Mouse (Mus musculus) limb, embryonic 13.5 days (tissue): ENCODE data around the gene Dnajc19. TPM values are rescaled to one million over a fixed set of nuclear protein-coding genes. Genes with fewer than 3 reads are reported as not detected.
A peak's percentile ranks its signal among the peaks of the same experiment; 100 is the strongest.
"Not testable (repeated sequence)": the region's sequence is repeated elsewhere in the genome, so short reads cannot be mapped to it uniquely, and the experiment has no call there.

ENCODE experiments used
- ATAC-seq: fragments of 200-750 bp; cut with Nextera tagmentation; 2 replicates; pipeline ENCODE4 v1.8.0; 2017; ENCODE audit warnings: low read depth, moderate number of reproducible peaks, moderate TSS enrichment; ENCODE audit not compliant: low FRiP score
- H3K27ac ChIP-seq: fragments of 300-500 bp; sonication (generic); 2 replicates; pipeline ENCODE4 v1.5.1; 2015; ENCODE audit warnings: inconsistent platforms, mild to moderate bottlenecking, moderate library complexity
- H3K27me3 ChIP-seq: fragments of 300-500 bp; sonication (generic); 2 replicates; pipeline ENCODE4 v1.6.1; 2015; ENCODE audit warnings: mild to moderate bottlenecking, inconsistent platforms
- H3K36me3 ChIP-seq: fragments of 300-500 bp; sonication (generic); 2 replicates; pipeline ENCODE4 v1.6.1; 2015; ENCODE audit warnings: inconsistent platforms, mild to moderate bottlenecking, moderate library complexity
- H3K4me1 ChIP-seq: fragments of 300-500 bp; sonication (generic); 2 replicates; pipeline ENCODE4 v1.6.1; 2015; ENCODE audit warnings: inconsistent platforms
- H3K4me2 ChIP-seq: fragments of 300-500 bp; sonication (generic); replicated peaks from 2 replicates; pipeline ENCODE4 v1.6.1; 2015; ENCODE audit warnings: inconsistent platforms, mild to moderate bottlenecking, moderate library complexity
- H3K4me3 ChIP-seq: fragments of 300-500 bp; sonication (generic); 2 replicates; pipeline ENCODE4 v1.5.1; 2015; ENCODE audit warnings: moderate library complexity, mild to moderate bottlenecking, inconsistent platforms
- H3K9ac ChIP-seq: fragments of 300-500 bp; sonication (generic); 2 replicates; pipeline ENCODE4 v1.6.1; 2015; ENCODE audit warnings: mild to moderate bottlenecking, inconsistent platforms
- H3K9me3 ChIP-seq: fragments of 300-500 bp; sonication (generic); 2 replicates; pipeline ENCODE4 v1.6.1; 2016; ENCODE audit warnings: inconsistent platforms
- WGBS: fragments of 180-500 bp; shearing (Covaris S2); methylation state at CpG from one replicate; pipeline ENCODE4 v1.1.7; 2015; 5-methylcytosine and 5-hydroxymethylcytosine counted together
- polyA plus RNA-seq: library from polyadenylated mRNA; unstranded; fragments of >200 nt; fragmentation: Nextera tagmentation; extraction: Ambion mirVana; gene quantifications from 2 replicates; pipeline ENCODE4 v1.2.1, GENCODE M21; 2015

Dnajc19 gene
- polyA plus RNA-seq, 1 experiment from 2014 or later = 131 TPM

- no peak overlapping the region for H3K27ac ChIP-seq
- H3K9me3 ChIP-seq = no peaks in the 10 kb centered on the region
- WGBS = 79% methylated on average over 3 of the region's 3 CpGs
- 0 out of 2 replicates have a peak overlapping the region, but pooled peaks have one; percentile 76 for H3K9ac ChIP-seq
- H3K27me3 ChIP-seq = no peaks in the 10 kb centered on the region
- peaks cover 11% of the 10 kb centered on the region for H3K36me3 ChIP-seq
- peak overlapping the region; percentile 74 for H3K4me3 ChIP-seq
- peak overlapping the region; percentile 68 for H3K4me2 ChIP-seq
- H3K4me1 ChIP-seq = peaks cover 17% of the 10 kb centered on the region
- ATAC-seq = no peak
Observed at GRCm38 (mm10) chr3:34081929-34082328, 808 bp upstream of the Dnajc19 start.

GRCm38 (mm10) chr3:34076058-34076759 lies 4.9 kb downstream of the Dnajc19 start:
- no peaks in the 10 kb centered on the region for H3K9me3 ChIP-seq
- 67% methylated on average over 6 of the region's 6 CpGs for WGBS
- no peak for ATAC-seq
- peaks cover 47% of the 10 kb centered on the region for H3K36me3 ChIP-seq
- H3K9ac ChIP-seq = no peak overlapping the region
- H3K4me3 ChIP-seq = no peak overlapping the region
- peaks cover 10% of the 10 kb centered on the region for H3K4me1 ChIP-seq
- H3K27ac ChIP-seq = no peak overlapping the region
- no peak overlapping the region for H3K4me2 ChIP-seq
- H3K27me3 ChIP-seq = no peaks in the 10 kb centered on the region

- no peaks in the 10 kb centered on the region for H3K27me3 ChIP-seq
- no peak overlapping the region for H3K9ac ChIP-seq
- no peak overlapping the region for H3K4me3 ChIP-seq
- H3K27ac ChIP-seq = no peak overlapping the region
- WGBS = 94% methylated on average over 6 of the region's 6 CpGs
- H3K36me3 ChIP-seq = peaks cover 44% of the 10 kb centered on the region
- ATAC-seq = no peak
- no peak overlapping the region for H3K4me2 ChIP-seq
- no peaks in the 10 kb centered on the region for H3K9me3 ChIP-seq
- no peaks in the 10 kb centered on the region for H3K4me1 ChIP-seq
Observed at GRCm38 (mm10) chr3:34072726-34073125, 8.4 kb downstream of the Dnajc19 start.

GRCm38 (mm10) chr3:34068943-34069342 lies 12.2 kb downstream of the Dnajc19 start:
- peaks cover 35% of the 10 kb centered on the region for H3K36me3 ChIP-seq
- not testable (repeated sequence) for ATAC-seq, H3K9ac ChIP-seq, H3K27me3 ChIP-seq, H3K4me3 ChIP-seq, H3K4me2 ChIP-seq, H3K9me3 ChIP-seq, H3K27ac ChIP-seq, H3K4me1 ChIP-seq
- WGBS = 94% methylated on average over 7 of the region's 7 CpGs

GRCm38 (mm10) chr3:34062352-34062751 lies 18.8 kb downstream of the Dnajc19 start:
- 88% methylated on average over 2 of the region's 2 CpGs for WGBS
- Histone ChIP-seq H3K4me3 (no peak overlapping the region), H3K9ac (no peak overlapping the region), H3K27me3 (no peaks in the 10 kb centered on the region), H3K9me3 (no peaks in the 10 kb centered on the region), H3K4me1 (no peaks in the 10 kb centered on the region), H3K27ac (no peak overlapping the region), H3K36me3 (peaks cover 47% of the 10 kb centered on the region), H3K4me2 (no peak overlapping the region)
- ATAC-seq = no peak

GRCm38 (mm10) chr3:34041990-34042389 lies 39.1 kb downstream of the Dnajc19 start:
- no peak overlapping the region for H3K9ac ChIP-seq
- no peak for ATAC-seq
- no peaks in the 10 kb centered on the region for H3K27me3 ChIP-seq
- H3K4me2 ChIP-seq = no peak overlapping the region
- peaks cover 4% of the 10 kb centered on the region; the same call in 1 of the 2 replicates for H3K4me1 ChIP-seq
- peaks cover 37% of the 10 kb centered on the region for H3K36me3 ChIP-seq
- no peak overlapping the region for H3K4me3 ChIP-seq
- 86% methylated on average over 4 of the region's 4 CpGs for WGBS
- no peaks in the 10 kb centered on the region for H3K9me3 ChIP-seq
- no peak overlapping the region for H3K27ac ChIP-seq

- Histone ChIP-seq H3K4me1 (peaks cover 4% of the 10 kb centered on the region; the same call in 1 of the 2 replicates), H3K4me2 (no peak overlapping the region), H3K36me3 (no peaks in the 10 kb centered on the region; the same call in 1 of the 2 replicates), H3K27me3 (no peaks in the 10 kb centered on the region), H3K9me3 (no peaks in the 10 kb centered on the region), H3K4me3 (no peak overlapping the region), H3K27ac (no peak overlapping the region), H3K9ac (no peak overlapping the region)
- WGBS = 85% methylated on average over 3 of the region's 3 CpGs
- no peak for ATAC-seq
Observed at GRCm38 (mm10) chr3:34035706-34036105, 45.4 kb downstream of the Dnajc19 start.

GRCm38 (mm10) chr3:34034803-34035202 lies 46.3 kb downstream of the Dnajc19 start:
- Histone ChIP-seq H3K4me1 (peaks cover 4% of the 10 kb centered on the region; the same call in 1 of the 2 replicates), H3K4me3 (no peak overlapping the region), H3K4me2 (no peak overlapping the region), H3K27me3 (no peaks in the 10 kb centered on the region), H3K36me3 (no peaks in the 10 kb centered on the region; the same call in 1 of the 2 replicates), H3K9me3 (no peaks in the 10 kb centered on the region), H3K27ac (no peak overlapping the region), H3K9ac (no peak overlapping the region)
- no peak for ATAC-seq
- WGBS = 89% methylated on average over 1 of the region's 1 CpGs

- no peak overlapping the region for H3K4me2 ChIP-seq
- no peak overlapping the region for H3K4me3 ChIP-seq
- H3K9ac ChIP-seq = no peak overlapping the region
- WGBS = 79% methylated on average over 3 of the region's 3 CpGs
- no peaks in the 10 kb centered on the region for H3K9me3 ChIP-seq
- no peak overlapping the region for H3K27ac ChIP-seq
- no peaks in the 10 kb centered on the region for H3K36me3 ChIP-seq
- no peak for ATAC-seq
- H3K27me3 ChIP-seq = no peaks in the 10 kb centered on the region
- H3K4me1 ChIP-seq = peaks cover 4% of the 10 kb centered on the region; the same call in 1 of the 2 replicates
Observed at GRCm38 (mm10) chr3:34033720-34034364, 47.3 kb downstream of the Dnajc19 start.

- H3K36me3 ChIP-seq = no peaks in the 10 kb centered on the region
- H3K9ac ChIP-seq = no peak overlapping the region
- no peak for ATAC-seq
- no peaks in the 10 kb centered on the region for H3K27me3 ChIP-seq
- H3K4me2 ChIP-seq = no peak overlapping the region
- no peaks in the 10 kb centered on the region for H3K4me1 ChIP-seq
- H3K4me3 ChIP-seq = no peak overlapping the region
- H3K9me3 ChIP-seq = no peaks in the 10 kb centered on the region
- H3K27ac ChIP-seq = no peak overlapping the region
- 92% methylated on average over 3 of the region's 3 CpGs for WGBS
Observed at GRCm38 (mm10) chr3:34030601-34031000, 50.5 kb downstream of the Dnajc19 start.

- H3K4me1 ChIP-seq = no peaks in the 10 kb centered on the region
- H3K27ac ChIP-seq = no peak overlapping the region
- no peaks in the 10 kb centered on the region for H3K36me3 ChIP-seq
- ATAC-seq = no peak
- H3K9ac ChIP-seq = no peak overlapping the region
- no peak overlapping the region for H3K4me2 ChIP-seq
- H3K9me3 ChIP-seq = no peaks in the 10 kb centered on the region
- no peak overlapping the region for H3K4me3 ChIP-seq
- no peaks in the 10 kb centered on the region for H3K27me3 ChIP-seq
Observed at GRCm38 (mm10) chr3:34028935-34029334, 52.2 kb downstream of the Dnajc19 start.

GRCm38 (mm10) chr3:34021259-34021828 lies 59.8 kb downstream of the Dnajc19 start:
- Histone ChIP-seq H3K9ac (no peak overlapping the region), H3K4me3 (peak overlapping the region; percentile 91), H3K27me3 (peaks cover 2% of the 10 kb centered on the region; the same call in 1 of the 2 replicates), H3K4me2 (peak overlapping the region; percentile 69), H3K4me1 (peaks cover 8% of the 10 kb centered on the region), H3K36me3 (no peaks in the 10 kb centered on the region), H3K27ac (no peak overlapping the region), H3K9me3 (no peaks in the 10 kb centered on the region)
- 62% methylated on average over 4 of the region's 4 CpGs for whole genome bisulfite sequencing
- ATAC-seq = no peak
